Mouse (Mus musculus): ENCODE results near the gene Xbp1.
"Not testable (repeated sequence)": the region's sequence is repeated elsewhere in the genome, so short reads cannot be mapped to it uniquely, and the experiment has no call there.

Gene Xbp1

GRCm38 (mm10) chr11:5502351-5503051 is 18.0 kb upstream of the Xbp1 start:
- DNase-seq (ENCODE audit: low spot score in 2 of 2): no peak

DNA sequence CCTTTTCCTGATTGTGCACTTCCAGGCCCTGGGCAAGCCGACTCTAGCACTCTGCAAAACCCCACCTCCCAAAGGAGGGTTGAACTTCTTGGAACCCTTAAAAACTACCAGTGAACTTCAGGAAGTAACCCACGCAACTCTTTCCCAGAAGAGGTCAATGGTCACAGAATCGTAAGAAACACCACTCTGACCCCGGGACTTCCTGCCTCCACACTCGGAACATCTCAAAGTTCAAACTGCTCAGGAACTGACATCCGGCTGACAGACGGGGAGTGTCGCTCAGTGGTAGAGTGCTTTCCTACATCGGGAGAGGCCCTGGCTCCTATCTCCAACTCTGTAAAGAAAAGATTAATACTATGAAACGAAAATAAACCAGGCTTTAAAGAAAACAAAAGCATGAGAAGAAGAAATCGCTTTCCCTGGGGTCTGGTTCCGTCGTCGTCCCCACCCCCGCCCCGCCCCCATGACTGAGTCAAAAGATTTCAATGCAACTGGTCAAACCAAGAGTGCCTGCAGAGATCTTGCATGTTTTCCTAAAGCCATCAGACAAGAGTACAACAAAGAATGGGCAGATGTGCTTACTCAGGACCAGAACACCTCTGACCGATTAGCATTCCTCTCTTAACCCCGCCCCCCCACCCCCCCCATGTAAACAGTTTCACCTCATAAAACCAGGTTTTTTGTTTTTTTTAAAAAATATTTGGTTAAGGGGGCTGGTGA is 14.4 kb upstream of the Xbp1 start:
- DNase-seq (ENCODE audit: low spot score in 2 of 2): peak; percentile 72 to 75

DNA sequence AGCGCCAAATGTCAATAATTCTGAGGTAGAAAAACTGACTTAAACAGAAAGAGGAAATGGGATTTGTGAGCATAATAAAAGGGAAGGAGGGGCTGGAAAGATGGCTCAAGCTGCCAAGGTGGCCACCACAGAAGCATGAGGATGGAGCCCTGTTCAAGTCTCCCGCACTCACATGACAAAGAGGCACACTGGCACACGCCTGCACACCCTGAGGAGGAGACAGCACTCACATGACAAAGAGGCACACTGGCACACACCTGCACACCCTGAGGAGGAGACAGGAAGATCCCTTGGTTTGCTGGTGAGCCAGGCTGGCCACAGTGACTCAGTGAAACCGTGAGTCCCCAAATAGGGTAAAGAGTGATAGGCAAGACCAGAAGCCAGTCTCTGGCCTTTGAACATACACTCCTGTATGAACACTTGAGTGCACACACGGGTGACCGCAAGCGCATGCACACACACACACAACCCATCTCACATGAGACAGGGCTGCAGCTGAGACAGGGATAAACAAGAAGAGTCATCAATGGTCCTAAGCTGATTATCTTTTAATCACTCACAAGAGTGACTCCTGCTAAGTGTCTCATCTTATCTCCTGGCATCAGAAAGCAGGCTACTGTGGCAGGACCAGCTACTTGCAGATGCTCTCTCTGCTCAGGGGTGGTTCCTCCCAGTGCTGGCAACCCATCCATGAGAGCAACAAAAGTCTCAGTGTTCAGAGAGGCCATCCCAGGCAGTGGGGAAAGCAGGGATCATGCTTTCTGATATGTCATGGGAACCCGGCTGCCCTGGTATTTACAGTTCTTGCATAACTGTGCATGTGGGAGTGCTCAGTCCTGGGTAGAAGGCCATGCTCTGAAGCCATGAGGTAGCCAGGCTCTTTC is 11.0 kb upstream of the Xbp1 start:
- no peak for DNase-seq (ENCODE audit: low spot score in 2 of 2)

GRCm38 (mm10) chr11:5510099-5510391 is 10.4 kb upstream of the Xbp1 start:
- DNase-seq (ENCODE audit: low spot score in 2 of 2): no peak

DNA sequence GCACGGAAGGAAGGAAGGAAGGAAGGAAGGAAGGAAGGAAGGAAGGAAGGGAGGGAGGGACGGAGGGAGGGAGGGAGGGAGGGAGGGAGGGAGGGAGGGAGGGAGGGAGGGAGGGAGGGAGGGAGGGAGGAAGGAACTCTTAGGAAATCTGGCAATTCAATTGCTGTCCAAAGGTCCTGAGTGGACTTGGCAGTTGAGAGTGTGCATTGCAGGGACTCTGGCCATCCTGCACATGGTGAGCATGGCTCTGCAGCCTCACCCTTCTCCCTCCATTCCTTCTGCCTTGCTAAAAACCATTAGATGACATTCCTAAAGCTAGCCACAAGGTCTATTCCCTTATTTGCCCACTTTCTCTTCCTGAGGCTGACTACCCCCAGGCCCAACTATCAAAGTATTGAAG is 9.8 kb upstream of the Xbp1 start:
- not testable (repeated sequence) for DNase-seq (ENCODE audit: low spot score in 2 of 2)

GRCm38 (mm10) chr11:5512099-5512725 is 8.2 kb upstream of the Xbp1 start:
- no peak for DNase-seq (ENCODE audit: low spot score in 2 of 2)

GRCm38 (mm10) chr11:5512961-5513360 is 7.5 kb upstream of the Xbp1 start:
- DNase-seq (ENCODE audit: low spot score in 2 of 2): no peak

DNA sequence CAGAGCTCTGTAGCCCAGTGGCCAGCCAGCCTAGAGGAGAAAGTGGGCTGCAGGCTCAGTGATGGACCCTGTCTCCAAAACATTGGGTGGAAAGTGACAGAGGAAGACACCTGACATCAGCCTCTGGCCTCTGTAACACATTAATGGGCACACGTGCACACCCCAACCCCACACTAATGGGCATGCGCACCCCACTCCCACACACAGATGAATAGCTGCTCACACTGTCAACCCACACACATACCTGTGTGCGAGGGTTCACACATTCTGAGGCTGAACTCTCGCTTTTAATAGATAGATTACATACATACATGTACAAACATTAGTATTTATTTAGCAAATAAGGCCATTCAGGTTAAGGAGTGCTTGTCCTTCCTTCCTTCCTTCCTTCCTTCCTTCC is 6.4 kb upstream of the Xbp1 start:
- DNase-seq (ENCODE audit: low spot score in 2 of 2): no peak

GRCm38 (mm10) chr11:5515196-5515595 is 5.3 kb upstream of the Xbp1 start:
- no peak for DNase-seq (ENCODE audit: low spot score in 2 of 2)

DNA sequence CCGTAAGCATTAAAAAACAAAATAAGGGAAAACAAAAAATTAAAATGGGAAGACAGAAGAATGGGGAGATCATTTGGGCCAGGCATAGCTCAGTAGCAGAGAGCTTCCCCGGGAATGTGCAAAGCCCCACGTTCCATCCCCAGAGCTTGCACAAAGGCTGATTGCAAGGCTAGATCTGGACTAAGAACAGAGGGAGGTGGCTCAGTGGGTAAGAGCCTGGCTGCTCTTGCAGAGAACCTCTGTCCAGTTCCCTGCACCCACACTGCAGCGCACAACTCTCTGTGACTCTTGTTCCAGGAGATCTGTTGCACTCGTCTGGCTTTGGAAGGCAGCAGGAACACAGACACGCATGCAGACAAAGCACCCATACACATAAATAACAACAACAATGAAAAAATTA is 4.8 kb upstream of the Xbp1 start:
- no peak for DNase-seq (ENCODE audit: low spot score in 2 of 2)

GRCm38 (mm10) chr11:5516151-5516550 is 4.3 kb upstream of the Xbp1 start:
- DNase-seq (ENCODE audit: low spot score in 2 of 2): no peak

GRCm38 (mm10) chr11:5516617-5517016 is 3.8 kb upstream of the Xbp1 start:
- DNase-seq (ENCODE audit: low spot score in 2 of 2): no peak

GRCm38 (mm10) chr11:5517346-5517745 is 3.1 kb upstream of the Xbp1 start:
- DNase-seq (ENCODE audit: low spot score in 2 of 2): no peak

GRCm38 (mm10) chr11:5519681-5520080 is 778 bp upstream of the Xbp1 start:
- DNase-seq (ENCODE audit: low spot score in 2 of 2): no peak

- no peak for DNase-seq (ENCODE audit: low spot score in 2 of 2)
Measured at GRCm38 (mm10) chr11:5521266-5521515, 732 bp downstream of the Xbp1 start.

DNA sequence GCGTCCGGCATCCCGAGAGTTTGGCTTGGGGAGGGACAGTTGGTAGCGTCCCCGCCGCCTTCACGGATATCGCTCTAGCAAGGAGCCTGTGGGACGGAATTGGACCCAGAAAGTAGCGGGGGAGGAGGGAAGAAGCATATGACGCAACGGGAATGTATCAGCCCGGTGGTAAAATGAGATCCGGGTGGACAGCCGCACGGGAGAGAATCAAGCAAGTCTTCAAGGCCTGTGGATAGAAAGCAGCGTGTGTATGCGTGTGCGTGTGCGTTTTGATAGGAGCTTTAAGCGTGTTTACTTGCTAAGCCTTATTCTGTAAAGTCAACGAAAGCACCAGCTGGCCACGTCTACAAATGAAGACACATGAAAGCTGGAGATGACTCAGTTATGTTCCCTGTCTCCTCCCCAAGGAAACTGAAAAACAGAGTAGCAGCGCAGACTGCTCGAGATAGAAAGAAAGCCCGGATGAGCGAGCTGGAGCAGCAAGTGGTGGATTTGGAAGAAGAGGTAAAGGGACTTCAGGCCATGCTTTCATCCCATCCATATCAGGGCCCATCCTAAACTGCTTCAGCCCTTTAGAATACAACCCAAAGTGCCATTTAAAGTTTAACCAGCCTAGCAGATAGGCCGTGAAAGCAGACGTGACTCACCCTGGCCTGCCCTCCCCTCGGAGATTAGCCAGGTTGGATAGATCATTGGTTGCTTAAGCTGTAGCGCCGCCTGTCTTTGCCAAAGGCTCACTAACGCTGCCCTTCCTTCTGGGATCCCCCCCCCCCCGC is 1.2 kb downstream of the Xbp1 start:
- peak; percentile 77 to 84 for DNase-seq (ENCODE audit: low spot score in 2 of 2)

GRCm38 (mm10) chr11:5522798-5523415 is 2.4 kb downstream of the Xbp1 start:
- DNase-seq (ENCODE audit: low spot score in 2 of 2): no peak

DNA sequence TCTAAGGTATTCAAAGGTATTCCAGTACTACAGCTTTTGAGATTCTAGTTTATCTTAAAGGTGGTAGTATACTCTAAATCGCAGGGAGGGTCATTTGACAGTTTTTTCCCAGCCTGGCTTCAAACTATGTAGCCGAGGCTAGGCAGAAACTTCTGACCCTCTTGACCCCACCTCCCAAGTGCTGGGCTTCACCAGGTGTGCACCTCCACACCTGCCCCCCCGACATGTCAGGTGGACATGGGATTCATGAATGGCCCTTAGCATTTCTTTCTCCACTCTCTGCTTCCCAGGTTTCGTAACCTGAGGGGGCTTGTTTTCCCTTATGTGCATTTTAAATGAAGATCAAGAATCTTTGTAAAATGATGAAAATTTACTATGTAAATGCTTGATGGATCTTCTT is 5.0 kb downstream of the Xbp1 start:
- no peak for DNase-seq (ENCODE audit: low spot score in 2 of 2)

- DNase-seq (ENCODE audit: low spot score in 2 of 2): no peak
Measured at GRCm38 (mm10) chr11:5526573-5527439, 6.3 kb downstream of the Xbp1 start.

DNA sequence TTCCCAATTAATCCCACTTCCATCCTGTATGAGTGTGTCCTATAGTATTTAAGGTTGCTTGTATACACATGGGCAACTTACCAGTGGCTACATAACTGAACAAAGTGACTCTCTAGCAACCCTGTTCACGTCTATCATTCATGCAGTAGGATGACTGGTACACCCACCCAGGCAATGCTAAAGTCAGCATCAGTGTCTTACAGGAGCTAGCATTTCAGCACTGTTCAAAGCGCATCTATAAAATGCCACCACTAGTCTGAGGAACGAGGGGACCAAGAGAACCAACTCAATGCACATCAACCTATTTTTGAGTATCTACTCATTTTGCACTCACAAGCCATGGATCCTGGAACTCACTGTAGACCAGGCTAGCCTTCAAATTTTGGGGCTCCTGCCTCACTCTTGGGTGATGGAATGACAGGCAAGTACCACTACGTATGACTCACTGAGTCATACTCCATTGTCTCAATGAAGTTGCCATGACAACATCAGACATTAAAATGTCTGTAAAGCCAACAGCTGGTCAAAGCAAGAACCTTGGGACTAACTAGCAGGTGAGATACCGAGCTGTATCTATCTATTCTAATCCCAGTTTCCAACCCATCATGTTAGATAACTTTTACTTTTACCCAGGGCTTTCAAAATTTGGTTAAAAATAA is 7.5 kb downstream of the Xbp1 start:
- DNase-seq (ENCODE audit: low spot score in 2 of 2): no peak

All from heart, adult 9 months (tissue).